Mouse (Mus musculus) neutrophil, adult 65 days (primary cell): ENCODE data around the gene Gm3424. TPM values are rescaled to one million over a fixed set of nuclear protein-coding genes. Genes with fewer than 3 reads are reported as not detected.

ENCODE experiments used
- total RNA-seq: library from RNA; stranded (reverse); gene quantifications from 2 replicates; pipeline ENCODE4 v1.2.4, GENCODE M21; 2023

Gene Gm3424
- total RNA-seq: not detected in 2 replicates

GRCm38 (mm10) chr14:5830229-5830628 is at the start of gene Gm3424:
Gene Gm3424, minus strand, starts transcription at chr14:5830329.

GRCm38 (mm10) chr14:5807882-5808281 is 22.2 kb downstream of the Gm3424 start, which contains the start of gene Gm3383:
Gene Gm3383, minus strand, starts transcription at chr14:5807982.

Other genes starting within 250 kb of the Gm3424 start
- not detected in 2 replicates for gene Gm8265, start 197.3 kb downstream of the Gm3424 start, total RNA-seq
- not detected in 2 replicates for gene Gm9603, start 142.9 kb downstream of the Gm3424 start, total RNA-seq
- gene Gm3373, start 88.8 kb downstream of the Gm3424 start, total RNA-seq: not detected in 2 replicates
- not detected in 2 replicates for gene Gm3383, start 22.3 kb downstream of the Gm3424 start, total RNA-seq
- gene Gm8237, start 50.1 kb upstream of the Gm3424 start, total RNA-seq: not detected in 2 replicates
- not detected in 2 replicates for gene Gm3248, start 131.4 kb upstream of the Gm3424 start, total RNA-seq
- not detected in 2 replicates for gene Gm3453, start 148.8 kb upstream of the Gm3424 start, total RNA-seq
- gene Gm6337, start 227.9 kb upstream of the Gm3424 start, total RNA-seq: not detected in 2 replicates